Mouse (Mus musculus): ENCODE measurements around the gene Sacm1l. TPM values are rescaled to one million over a fixed set of nuclear protein-coding genes. Genes with fewer than 3 reads are reported as not detected.
A peak's percentile ranks its signal among the peaks of the same experiment; 100 is the strongest.

Sacm1l gene
- polyA plus RNA-seq, 1 experiment from 2014 or later: 65.2 TPM

DNA sequence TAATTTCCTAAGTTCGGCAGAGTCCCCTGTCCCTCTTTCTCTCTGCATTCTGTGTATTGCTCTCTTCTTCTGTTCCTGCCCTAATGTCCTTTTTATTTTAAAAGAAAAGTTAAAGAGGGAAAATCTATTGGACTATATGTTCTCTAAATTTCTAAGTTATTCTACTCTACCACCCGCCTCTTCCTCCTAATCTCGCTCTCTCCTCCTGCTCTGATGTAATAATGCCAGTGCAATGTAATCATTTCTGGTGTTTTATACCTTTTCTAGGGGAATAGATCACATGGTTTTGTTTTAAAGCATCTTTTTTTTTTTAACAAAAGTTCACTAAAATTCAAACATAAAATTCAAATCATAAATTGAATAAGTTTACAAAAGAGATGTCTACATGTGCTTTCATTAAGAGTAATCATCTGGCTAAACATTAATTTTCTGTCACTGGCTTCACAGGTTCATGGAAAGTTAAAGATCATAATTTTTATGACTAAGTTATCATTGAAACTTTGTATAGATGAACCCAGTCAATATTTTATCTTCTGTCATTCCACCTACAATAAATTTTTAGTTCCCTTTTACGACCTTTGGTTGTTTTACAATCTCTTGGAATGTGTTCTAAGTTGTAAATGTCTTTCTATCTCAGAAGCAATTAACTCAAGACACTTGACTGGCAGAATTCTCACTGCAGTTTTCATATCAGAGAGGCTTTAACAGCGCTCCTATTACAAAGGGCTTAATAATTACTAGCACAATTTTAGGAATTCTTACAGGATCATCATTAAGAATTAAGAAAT, 90.9 kb downstream of the Sacm1l start:
- H3K27me3 ChIP-seq: peaks cover 11% of the 10 kb centered on the region
- in situ Hi-C loops (cut with MboI; ENCODE audit: low pct_unique_long_range_greater_than_20kb): no loop called here
- ChIA-PET POLR2A (no interaction called here), CTCF (interaction anchor here (1.2 kb wide), 1 partner anchor 14 kb away, joined by 3 read pairs; no protein-coding TSS in a partner anchor)
- ATAC-seq (no peak), DNase-seq (ENCODE audit: low read depth, low spot score) (no peak)
- no peak for TF ChIP-seq CTCF (IDR thresholded peaks at IDR 0.05)

DNA sequence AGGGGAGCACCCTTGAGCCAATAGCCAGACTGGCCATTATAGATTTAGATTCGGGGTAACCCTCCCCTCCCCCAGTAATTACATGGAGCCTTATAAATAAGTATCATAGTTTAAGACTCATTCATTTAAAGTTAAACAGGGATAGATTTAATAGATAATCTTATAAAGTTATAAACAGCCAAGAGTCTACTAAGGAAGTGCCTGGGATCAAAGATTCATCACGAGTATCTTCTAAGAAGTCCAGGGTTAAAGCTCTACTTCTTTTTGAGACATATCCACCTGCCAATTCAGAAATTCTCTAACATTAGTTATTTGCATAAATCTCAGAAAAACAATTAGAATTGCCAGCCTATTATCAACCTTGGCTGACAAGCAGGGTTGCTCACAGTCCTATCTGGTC, 95.2 kb downstream of the Sacm1l start:
- POLR2A ChIA-PET: no interaction called here

DNA sequence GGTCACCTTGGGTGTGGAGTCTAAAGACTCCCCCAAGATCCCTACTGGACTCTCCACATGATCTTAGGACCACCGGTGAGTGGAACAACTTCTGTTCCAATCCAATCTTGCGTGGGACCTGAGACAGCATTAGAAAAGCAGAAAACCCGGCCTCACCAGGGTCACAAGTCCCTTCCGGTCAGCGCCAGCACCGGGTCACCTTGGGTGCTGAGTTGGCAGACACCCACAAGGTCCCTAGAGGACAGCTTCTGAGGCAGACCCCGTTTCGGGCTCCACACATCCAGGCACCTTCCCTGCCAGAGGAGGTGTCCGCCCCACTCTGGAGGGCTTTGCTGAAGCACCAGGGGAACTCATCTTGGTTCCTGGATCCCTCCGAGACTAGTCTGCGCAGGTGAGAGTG, 96.3 kb downstream of the Sacm1l start:
- DNase-seq (ENCODE audit: low read depth, low spot score): no peak
- POLR2A ChIA-PET: no interaction called here
- ATAC-seq: no peak

More for the DNA sequence above, 95.2 kb downstream of the Sacm1l start:
- H3K27me3 ChIP-seq: peaks cover 20% of the 10 kb centered on the region
- DNase-seq (ENCODE audit: low read depth, low spot score): no peak
- CTCF ChIA-PET: interaction anchor here (0.6 kb wide), 1 partner anchor 171 kb away, joined by 3 read pairs; no protein-coding TSS in a partner anchor
- TF ChIP-seq CTCF (IDR thresholded peaks at IDR 0.05): no peak
- ATAC-seq: no peak
- in situ Hi-C loops (cut with MboI; ENCODE audit: low pct_unique_long_range_greater_than_20kb): no loop called here

DNA sequence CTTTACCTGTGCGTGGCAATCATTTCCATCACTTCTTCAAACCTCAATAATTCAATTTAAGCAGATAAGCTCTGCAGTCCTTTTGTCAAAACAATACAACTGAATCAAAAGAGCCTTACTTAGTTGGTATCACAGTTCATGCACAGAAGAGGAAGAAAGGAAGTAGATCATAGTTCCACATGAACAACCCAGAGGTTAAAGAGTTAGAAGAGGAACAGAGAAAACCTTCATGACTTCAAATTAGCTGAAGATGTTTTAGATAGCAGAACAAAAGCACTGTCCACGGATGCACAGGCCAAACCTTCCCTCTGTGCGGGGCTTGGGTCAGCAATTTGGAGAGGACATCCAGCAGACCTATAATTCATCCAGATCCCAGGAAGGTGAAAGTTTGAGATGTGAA, 102.1 kb downstream of the Sacm1l start:
- in situ Hi-C loops (cut with MboI; ENCODE audit: low pct_unique_long_range_greater_than_20kb): no loop called here
- POLR2A ChIA-PET: no interaction called here
- CTCF ChIA-PET: interaction anchor here (1.6 kb wide), 1 partner anchor 7 kb away, joined by 5 read pairs; no protein-coding TSS in a partner anchor
- no peak for DNase-seq (ENCODE audit: low read depth, low spot score)
- TF ChIP-seq CTCF (IDR thresholded peaks at IDR 0.05): no peak
- peaks cover 12% of the 10 kb centered on the region for H3K27me3 ChIP-seq
- ATAC-seq: no peak

More for the DNA sequence above, 96.3 kb downstream of the Sacm1l start:
- TF ChIP-seq CTCF (IDR thresholded peaks at IDR 0.05): no peak
- peaks cover 17% of the 10 kb centered on the region for H3K27me3 ChIP-seq
- CTCF ChIA-PET: no interaction called here
- in situ Hi-C loops (cut with MboI; ENCODE audit: low pct_unique_long_range_greater_than_20kb): no loop called here

DNA sequence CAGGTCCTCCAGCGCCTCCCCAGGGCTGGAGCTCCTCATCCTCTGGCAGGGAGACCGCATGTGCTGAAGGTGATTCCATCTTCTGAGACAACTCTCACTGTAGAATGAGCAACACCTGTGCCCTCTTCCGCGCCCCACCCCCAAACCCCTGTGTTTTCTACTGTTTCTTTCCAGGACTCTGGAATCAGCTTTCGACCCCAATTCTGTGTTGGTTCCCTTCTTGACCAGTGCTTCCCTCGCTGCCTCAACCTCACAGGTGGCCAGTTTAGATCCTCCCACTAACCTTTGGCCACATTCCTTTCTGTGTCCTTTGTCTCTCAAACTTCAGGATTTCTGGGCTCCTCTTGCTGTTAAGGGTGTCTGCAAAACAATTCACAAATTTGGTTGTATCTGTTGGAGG, 102.7 kb downstream of the Sacm1l start, which contains the start of gene Slc6a20b:
Slc6a20b (minus strand) TSS at position 285 of the 400 bp plus-strand sequence.
- in situ Hi-C loops (cut with MboI; ENCODE audit: low pct_unique_long_range_greater_than_20kb): no loop called here
- no peak for ATAC-seq
- DNase-seq (ENCODE audit: low read depth, low spot score): no peak
- no peak for TF ChIP-seq CTCF (IDR thresholded peaks at IDR 0.05)
- ChIA-PET CTCF (interaction anchor here (1.2 kb wide), 1 partner anchor 11 kb away, joined by 3 read pairs; no protein-coding TSS in a partner anchor), POLR2A (no interaction called here)
- peaks cover 13% of the 10 kb centered on the region for H3K27me3 ChIP-seq

DNA sequence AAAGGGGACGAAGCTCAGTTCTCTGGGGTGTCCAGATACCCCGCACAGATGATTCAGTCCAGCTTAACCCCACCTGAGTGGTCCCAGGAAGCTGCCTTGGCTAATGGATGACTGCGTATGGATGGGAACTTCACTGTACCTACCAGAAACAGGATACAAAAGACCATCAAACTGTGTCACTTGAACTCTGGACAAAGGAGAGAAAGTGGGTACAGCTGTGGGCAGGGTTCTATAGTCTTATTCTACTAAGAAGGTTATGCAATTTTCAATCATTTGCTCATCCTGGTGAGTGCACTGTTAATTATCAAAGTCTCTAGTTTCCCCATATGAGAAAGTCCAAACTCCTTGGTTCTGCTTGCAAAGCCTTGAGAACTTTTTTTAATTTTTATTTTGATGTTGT, 103.4 kb downstream of the Sacm1l start:
- in situ Hi-C loops (cut with MboI; ENCODE audit: low pct_unique_long_range_greater_than_20kb): no loop called here
- peaks cover 14% of the 10 kb centered on the region for H3K27me3 ChIP-seq
- DNase-seq (ENCODE audit: low read depth, low spot score) (no peak), ATAC-seq (no peak)
- CTCF ChIA-PET: interaction anchor here (1.2 kb wide), 1 partner anchor 11 kb away, joined by 3 read pairs; no protein-coding TSS in a partner anchor
- TF ChIP-seq CTCF (IDR thresholded peaks at IDR 0.05): no peak
- POLR2A ChIA-PET: no interaction called here

DNA sequence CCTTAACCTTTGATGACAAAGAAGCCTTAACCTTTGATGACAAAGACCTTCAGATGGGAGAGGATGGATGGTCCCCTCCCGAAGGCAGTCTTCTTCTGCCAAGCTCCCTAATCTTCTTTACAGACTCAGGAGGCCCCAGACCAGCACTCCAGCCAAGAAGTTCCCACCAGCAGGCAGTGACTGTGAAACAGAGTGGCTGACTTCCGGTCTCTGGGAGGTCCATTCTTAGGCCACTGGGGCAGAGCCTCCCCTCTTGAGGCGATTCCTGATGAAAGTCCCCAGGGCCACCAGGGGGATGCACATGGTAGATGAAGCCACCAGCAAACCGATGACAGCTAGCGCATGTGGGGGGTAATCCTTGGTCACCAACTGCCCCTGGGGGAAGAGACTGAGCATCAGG, 107.2 kb downstream of the Sacm1l start:
- H3K27me3 ChIP-seq: peaks cover 10% of the 10 kb centered on the region
- ChIA-PET CTCF (no interaction called here), POLR2A (no interaction called here)
- in situ Hi-C loops (cut with MboI; ENCODE audit: low pct_unique_long_range_greater_than_20kb): no loop called here
- no peak for DNase-seq (ENCODE audit: low read depth, low spot score)
- no peak for TF ChIP-seq CTCF (IDR thresholded peaks at IDR 0.05)
- ATAC-seq: peak; percentile 28

DNA sequence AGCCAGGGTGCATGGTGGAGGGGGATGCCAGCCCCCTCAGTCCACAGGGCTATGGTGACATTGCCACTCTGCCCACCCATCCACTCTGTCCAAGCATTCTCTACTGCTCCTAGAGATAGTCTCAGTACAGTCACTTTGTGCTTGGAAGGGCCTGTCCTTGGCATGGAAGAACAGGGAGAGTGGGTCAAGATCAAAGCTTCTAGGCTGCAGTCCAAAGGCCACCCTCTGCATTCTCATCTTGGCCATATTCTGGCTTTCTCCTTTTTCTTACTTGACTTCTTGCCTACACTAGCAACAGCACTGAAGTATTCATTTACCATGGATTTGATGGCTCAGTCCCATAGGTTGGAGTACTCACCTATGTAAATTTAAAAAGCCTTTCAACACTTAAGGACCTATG, 108.7 kb downstream of the Sacm1l start:
- no peak for TF ChIP-seq CTCF (IDR thresholded peaks at IDR 0.05)
- ChIA-PET POLR2A (no interaction called here), CTCF (interaction anchor here (0.6 to 1.3 kb wide), 3 partner anchors 7 to 163 kb away, joined by 3 to 5 read pairs (median 3); no protein-coding TSS in a partner anchor)
- ATAC-seq (no peak), DNase-seq (ENCODE audit: low read depth, low spot score) (no peak)
- peaks cover 20% of the 10 kb centered on the region for H3K27me3 ChIP-seq
- in situ Hi-C loops (cut with MboI; ENCODE audit: low pct_unique_long_range_greater_than_20kb): no loop called here

DNA sequence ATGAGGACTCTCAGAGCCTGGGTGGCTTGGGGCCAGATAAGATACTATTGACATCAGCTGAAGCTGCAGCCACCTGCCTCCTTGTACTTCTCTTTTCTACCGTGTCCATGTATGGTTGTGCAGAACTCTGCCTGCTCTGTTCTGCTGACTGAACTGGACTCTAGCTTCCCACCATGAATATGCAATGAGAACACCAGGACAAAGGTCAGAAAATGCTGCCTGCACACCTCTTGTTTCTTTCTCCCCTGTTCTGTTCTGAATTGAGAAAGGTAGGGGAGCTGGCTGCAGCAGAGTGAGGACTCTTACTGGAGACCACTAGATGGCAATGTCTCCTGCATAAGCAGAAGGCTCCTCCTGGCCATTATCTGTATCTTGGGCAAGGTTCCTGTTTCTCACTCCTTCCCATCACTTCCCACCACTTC, 109.1 kb downstream of the Sacm1l start:
- ATAC-seq (peak; percentile 87), DNase-seq (ENCODE audit: low read depth, low spot score) (no peak)
- in situ Hi-C loops (cut with MboI; ENCODE audit: low pct_unique_long_range_greater_than_20kb): no loop called here
- H3K27me3 ChIP-seq: peaks cover 21% of the 10 kb centered on the region
- peak; percentile 78 for TF ChIP-seq CTCF (IDR thresholded peaks at IDR 0.05)
- ChIA-PET POLR2A (no interaction called here), CTCF (interaction anchor here (0.6 to 1.3 kb wide), 4 partner anchors 8 to 163 kb away, joined by 3 to 5 read pairs (median 4); no protein-coding TSS in a partner anchor)

DNA sequence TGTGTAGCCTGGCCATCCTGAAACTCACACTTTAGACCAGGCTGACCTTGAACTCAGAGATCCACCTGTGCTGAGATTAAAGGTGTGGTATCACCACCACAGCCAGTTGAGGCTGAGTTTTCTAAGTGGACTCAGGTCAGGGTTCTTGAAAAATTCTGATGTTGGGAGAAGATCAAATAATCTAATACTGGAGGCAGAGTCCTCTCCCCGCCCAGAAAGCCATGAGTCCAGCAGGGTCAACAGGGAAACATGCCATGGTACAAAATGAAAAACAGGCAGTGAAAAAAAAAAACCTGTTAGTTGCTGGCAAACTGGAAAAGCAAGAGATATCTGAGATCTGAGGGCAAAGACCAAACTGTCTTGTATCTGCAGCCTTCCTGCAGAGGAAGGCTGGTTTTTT, 110.5 kb downstream of the Sacm1l start:
- POLR2A ChIA-PET: no interaction called here
- peaks cover 26% of the 10 kb centered on the region for H3K27me3 ChIP-seq
- in situ Hi-C loops (cut with MboI; ENCODE audit: low pct_unique_long_range_greater_than_20kb): no loop called here
- ATAC-seq (no peak), DNase-seq (ENCODE audit: low read depth, low spot score) (no peak)
- CTCF ChIA-PET: no interaction called here
- no peak for TF ChIP-seq CTCF (IDR thresholded peaks at IDR 0.05)

Other genes starting within 250 kb of the Sacm1l start
- gene Lars2, start 162.8 kb upstream of the Sacm1l start, polyA plus RNA-seq (2021): 679 TPM
- 51.9 TPM for gene Limd1, start 51.1 kb upstream of the Sacm1l start, polyA plus RNA-seq (2021)
- gene Slc6a20b, start 102.8 kb downstream of the Sacm1l start, polyA plus RNA-seq (2021): 0.37 TPM
- gene Ccr9, start 148.7 kb downstream of the Sacm1l start, polyA plus RNA-seq (2021): 0.01 TPM
- gene Slc6a20a, start 149.1 kb downstream of the Sacm1l start, polyA plus RNA-seq (2021): not detected
- gene Lztfl1, start 187.9 kb downstream of the Sacm1l start, polyA plus RNA-seq (2021): 71.0 TPM